Mouse (Mus musculus) bone marrow macrophage, adult 2 months (primary cell): ENCODE data around the gene Exosc5.

Experiments
- CTCF ChIP-seq: IDR thresholded peaks from 2 replicates; pipeline ENCODE4 v1.5.1; 2012; ENCODE audit warnings: low read depth, mild to moderate bottlenecking, low read length, moderate library complexity
- POLR2A ChIP-seq: IDR thresholded peaks from 2 replicates; pipeline ENCODE4 v1.6.1; 2012; ENCODE audit warnings: mild to moderate bottlenecking, low read depth, low read length, borderline replicate concordance

- TF ChIP-seq CTCF (no peak), POLR2A (no peak)
Measured at GRCm38 (mm10) chr7:25676085-25676781, 17.3 kb downstream of the Exosc5 start.
